Mouse (Mus musculus): ENCODE results near the gene Zfp219.

The Zfp219 gene

GRCm38 (mm10) chr14:51996866-51997265 is 23.7 kb downstream of the Zfp219 start:
- no peak for DNase-seq

GRCm38 (mm10) chr14:51996231-51996841 is 24.2 kb downstream of the Zfp219 start:
- no peak for DNase-seq

- DNase-seq: no peak
Measured at GRCm38 (mm10) chr14:51995219-51995871, 25.2 kb downstream of the Zfp219 start.

- no peak for DNase-seq
Measured at GRCm38 (mm10) chr14:51994453-51994852, 26.1 kb downstream of the Zfp219 start.

GRCm38 (mm10) chr14:51989461-51989970 is 31.0 kb downstream of the Zfp219 start:
- no peak for DNase-seq

- DNase-seq: no peak
Measured at GRCm38 (mm10) chr14:51988731-51989130, 31.8 kb downstream of the Zfp219 start.

GRCm38 (mm10) chr14:51987177-51987576 is 33.4 kb downstream of the Zfp219 start:
- DNase-seq: peak; percentile 64

GRCm38 (mm10) chr14:51986153-51986505 is 34.4 kb downstream of the Zfp219 start:
- no peak for DNase-seq

- peak; percentile 71 for DNase-seq
Measured at GRCm38 (mm10) chr14:51985301-51986152, 35.0 kb downstream of the Zfp219 start.

GRCm38 (mm10) chr14:51984247-51985231 is 36.0 kb downstream of the Zfp219 start, which contains the start of gene Arhgef40:
Arhgef40 (plus strand) TSS chr14:51984719.
- peak; percentile 87 for DNase-seq

GRCm38 (mm10) chr14:51983855-51984246 is 36.7 kb downstream of the Zfp219 start:
- DNase-seq: no peak

- no peak for DNase-seq
Measured at GRCm38 (mm10) chr14:51983251-51983650, 37.3 kb downstream of the Zfp219 start.

GRCm38 (mm10) chr14:51979252-51979651 is 41.3 kb downstream of the Zfp219 start:
- DNase-seq: no peak

GRCm38 (mm10) chr14:51967400-51967799 is 53.1 kb downstream of the Zfp219 start:
- no peak for DNase-seq

GRCm38 (mm10) chr14:51960316-51960715 is 60.2 kb downstream of the Zfp219 start:
- no peak for DNase-seq

Data from liver (tissue).